Comparison of ENCODE assay signal across 30 mouse cellular contexts in genomic region chr16:18730640-18731039, GRCm38 (mm10). TPM values are rescaled to one million over a fixed set of nuclear protein-coding genes. Genes with fewer than 3 reads are reported as not detected.
DNase-seq lines count a peak whose midpoint lies in the region; ATAC-seq and TF ChIP-seq lines count a peak whose summit lies in the region.
"Had no signal": no experiment of that assay in that cellular context is flagged by ENCODE, and none has a peak within 500 bp of the region (broad histone marks: within the 10 kb centered on the region; RNA-seq: fewer than 3 reads in every experiment).

No protein-coding gene starts in this region.

- TF ChIP-seq CTCF in lung, postnatal 0 days (IDR thresholded peaks at IDR 0.05) = no peak

- no peaks in the 10 kb centered on the region; the same call in 1 of the 2 replicates for H3K27me3 ChIP-seq in limb, embryonic 12.5 days
- no peaks in the 10 kb centered on the region for H3K27me3 ChIP-seq in limb, embryonic 10.5 days (ENCODE audit: low read depth, poor library complexity, severe bottlenecking)
- no peaks in the 10 kb centered on the region for H3K27me3 ChIP-seq in lung, postnatal 0 days (replicated peaks; ENCODE audit: insufficient read depth, low read length)
- no peaks in the 10 kb centered on the region for H3K27me3 ChIP-seq in intestine, embryonic 16.5 days (replicated peaks; ENCODE audit: control insufficient read depth, insufficient read depth, low read length)
- H3K27me3 ChIP-seq: embryonic facial prominence, embryonic 13.5 days; forebrain, embryonic 13.5 days; heart, embryonic 12.5 days; heart, embryonic 15.5 days had no signal

- 0 out of 2 replicates have a peak overlapping the region, but pooled peaks have one; percentile 4 for H3K27ac ChIP-seq in limb, embryonic 12.5 days
- no peak overlapping the region for H3K27ac ChIP-seq in limb, embryonic 10.5 days
- H3K27ac ChIP-seq in lung, postnatal 0 days (ENCODE audit: low read length) = peak overlapping the region; percentile 43; the same call in 1 of the 2 replicates
- no peak overlapping the region for H3K27ac ChIP-seq in intestine, embryonic 16.5 days (ENCODE audit: low read length)
- H3K27ac ChIP-seq: embryonic facial prominence, embryonic 13.5 days; forebrain, embryonic 10.5 days; forebrain, embryonic 13.5 days; heart, embryonic 15.5 days; hindbrain, embryonic 10.5 days; hindbrain, embryonic 14.5 days; hindbrain, postnatal 0 days had no signal

- intact Hi-C loops in left cerebral cortex, postnatal 36 days (cut with DNase I) = loop anchor here (5.0 kb wide), 1 partner anchor 47 kb away; the partner anchor contains the start of gene Cldn5

- DNase-seq in limb, embryonic 10.5 days (ENCODE audit: low spot score) = no peak
- peak; percentile 34 for DNase-seq in lung, postnatal 0 days (ENCODE audit: low spot score)
- no peak for DNase-seq in lung, postnatal 25 days (ENCODE audit: low spot score)
- DNase-seq in left cerebral cortex, postnatal 36 days (ENCODE audit: low spot score in 2 of 2) = no peak
- no peak for DNase-seq in adrenal gland, postnatal 10 days
- DNase-seq: adrenal gland, adult 8-10 months; adrenal gland, postnatal 36 days; cerebellum, adult 18-20 months; cerebellum, adult 9-10 months; cerebellum, postnatal 14 days; gastrocnemius, postnatal 10 days; gastrocnemius, postnatal 36 days; heart, postnatal 10 days; heart, postnatal 36 days had no signal

- H3K9ac ChIP-seq in limb, embryonic 12.5 days (replicated peaks) = no peak overlapping the region
- no peak overlapping the region for H3K9ac ChIP-seq in lung, postnatal 0 days (replicated peaks; ENCODE audit: low read depth)
- H3K9ac ChIP-seq in intestine, embryonic 16.5 days (ENCODE audit: low read depth, low read length) = no peak overlapping the region
- H3K9ac ChIP-seq: embryonic facial prominence, embryonic 13.5 days; forebrain, embryonic 13.5 days; heart, embryonic 12.5 days; heart, embryonic 15.5 days; hindbrain, embryonic 14.5 days had no signal

- no peak for ATAC-seq in limb, embryonic 12.5 days (ENCODE audit: insufficient number of reproducible peaks, insufficient read depth, low FRiP score, low TSS enrichment, low read depth)
- ATAC-seq in lung, postnatal 0 days = no peak
- ATAC-seq in intestine, embryonic 16.5 days = peak; percentile 86
- ATAC-seq: activated CD4-positive, CD25-positive, alpha-beta regulatory T cell, adult 4 months; CD4-positive, CD25-positive, alpha-beta regulatory T cell, adult 4 months; forebrain, embryonic 13.5 days; forebrain, embryonic 16.5 days; hindbrain, postnatal 0 days; inflammation-experienced regulatory T-cells, adult 6 months had no signal

- 68% methylated on average over 3 of the region's 3 CpGs for WGBS in limb, embryonic 12.5 days
- WGBS in limb, embryonic 10.5 days = 86% methylated on average over 3 of the region's 3 CpGs
- WGBS in lung, postnatal 0 days = 35% methylated on average over 3 of the region's 3 CpGs
- WGBS in intestine, embryonic 16.5 days = 49% methylated on average over 3 of the region's 3 CpGs

- no peak for TF ChIP-seq EP300 in lung, postnatal 0 days (IDR thresholded peaks at IDR 0.05)

- no peak overlapping the region for H3K4me2 ChIP-seq in limb, embryonic 12.5 days
- no peak overlapping the region for H3K4me2 ChIP-seq in lung, postnatal 0 days (replicated peaks; ENCODE audit: low read depth, low read length)
- no peak overlapping the region for H3K4me2 ChIP-seq in intestine, embryonic 16.5 days (ENCODE audit: low read depth, low read length)
- H3K4me2 ChIP-seq: embryonic facial prominence, embryonic 13.5 days; forebrain, embryonic 13.5 days; heart, embryonic 12.5 days; heart, embryonic 15.5 days; hindbrain, embryonic 14.5 days had no signal

- H3K9me3 ChIP-seq in limb, embryonic 12.5 days = no peaks in the 10 kb centered on the region
- H3K9me3 ChIP-seq in limb, embryonic 10.5 days (replicated peaks) = no peaks in the 10 kb centered on the region
- no peaks in the 10 kb centered on the region for H3K9me3 ChIP-seq in lung, postnatal 0 days (ENCODE audit: low read length)
- no peaks in the 10 kb centered on the region for H3K9me3 ChIP-seq in intestine, embryonic 16.5 days (ENCODE audit: control insufficient read depth, low read length)
- H3K9me3 ChIP-seq: embryonic facial prominence, embryonic 13.5 days; forebrain, embryonic 10.5 days; forebrain, embryonic 13.5 days; heart, embryonic 12.5 days; heart, embryonic 15.5 days; hindbrain, embryonic 10.5 days had no signal

- 0 out of 2 replicates have a peak, but pooled peaks cover 2% of the 10 kb centered on the region for H3K4me1 ChIP-seq in limb, embryonic 12.5 days (replicated peaks)
- H3K4me1 ChIP-seq in limb, embryonic 10.5 days = peaks cover 8% of the 10 kb centered on the region
- peaks cover 4% of the 10 kb centered on the region; the same call in 1 of the 2 replicates for H3K4me1 ChIP-seq in lung, postnatal 0 days (ENCODE audit: insufficient read depth, low read depth, low read length)
- no peaks in the 10 kb centered on the region for H3K4me1 ChIP-seq in intestine, embryonic 16.5 days (ENCODE audit: control insufficient read depth, insufficient read depth, low read length)
- H3K4me1 ChIP-seq: embryonic facial prominence, embryonic 13.5 days; forebrain, embryonic 13.5 days; hindbrain, embryonic 10.5 days had no signal

- H3K4me3 ChIP-seq in limb, embryonic 12.5 days (replicated peaks) = no peak overlapping the region
- no peak overlapping the region for H3K4me3 ChIP-seq in limb, embryonic 10.5 days
- no peak overlapping the region for H3K4me3 ChIP-seq in lung, postnatal 0 days (ENCODE audit: low read depth, low read length)
- no peak overlapping the region for H3K4me3 ChIP-seq in intestine, embryonic 16.5 days (ENCODE audit: low read length)
- H3K4me3 ChIP-seq: embryonic facial prominence, embryonic 13.5 days; forebrain, embryonic 10.5 days; forebrain, embryonic 13.5 days; heart, embryonic 12.5 days; heart, embryonic 15.5 days; hindbrain, embryonic 10.5 days had no signal

- no peaks in the 10 kb centered on the region for H3K36me3 ChIP-seq in limb, embryonic 12.5 days
- H3K36me3 ChIP-seq in limb, embryonic 10.5 days = no peaks in the 10 kb centered on the region
- no peaks in the 10 kb centered on the region for H3K36me3 ChIP-seq in lung, postnatal 0 days (ENCODE audit: insufficient read depth, low read length)
- no peaks in the 10 kb centered on the region for H3K36me3 ChIP-seq in intestine, embryonic 16.5 days (ENCODE audit: control insufficient read depth, insufficient read depth, low read length)
- H3K36me3 ChIP-seq: embryonic facial prominence, embryonic 13.5 days; forebrain, embryonic 10.5 days; heart, embryonic 12.5 days; heart, embryonic 15.5 days; hindbrain, embryonic 10.5 days had no signal

RNA-seq across cellular contexts. Expression of gene Cldn5, which starts 46.0 kb away (rescaled TPM):
- polyA plus RNA-seq in limb, embryonic 12.5 days (2016; fragmentation: Nextera tagmentation; extraction: Ambion mirVana) = 15.3 and 19.4 TPM in 2 replicates
- 18.7 and 21.4 TPM in 2 replicates for polyA plus RNA-seq in limb, embryonic 10.5 days (2016; fragmentation: Nextera tagmentation; extraction: Ambion mirVana)
- polyA plus RNA-seq in lung, postnatal 0 days (2015; fragmentation: Nextera tagmentation; extraction: Ambion mirVana) = 400 and 432 TPM in 2 replicates
- 26.0 and 27.2 TPM in 2 replicates for polyA plus RNA-seq in intestine, embryonic 16.5 days (2015; fragmentation: Nextera tagmentation; extraction: Ambion mirVana)
- total RNA-seq in left cerebral cortex, postnatal 36 days (2021) = 10 to 100 TPM; 48.3 to 60.6 TPM
- total RNA-seq in adrenal gland, postnatal 10 days (2021) = 100 to 1,000 TPM in 1 of 2 experiments, 10 to 100 TPM in 1; 98.7 to 118 TPM
- total RNA-seq: common myeloid progenitor, adult 5-6 weeks; granulocyte monocyte progenitor cell, adult 5-6 weeks had no signal
- polyA plus RNA-seq: activated CD4-positive, CD25-positive, alpha-beta regulatory T cell, adult 4 months; CD4-positive, CD25-positive, alpha-beta regulatory T cell, adult 4 months; inflammation-experienced regulatory T-cells, adult 6 months had no signal

Comparison
In these comparisons a context has a peak if more than half of its experiments do, and no peak if none do; other contexts are left out.
1. H3K27ac ChIP-seq: peak in limb, embryonic 12.5 days (single experiment) and lung, postnatal 0 days (single experiment); none in limb, embryonic 10.5 days (single experiment) and intestine, embryonic 16.5 days (single experiment).
2. RNA of gene Cldn5, which starts 46.0 kb away (polyA plus RNA-seq): 400 to 432 TPM in lung, postnatal 0 days; 26.0 to 27.2 TPM in intestine, embryonic 16.5 days, 18.7 to 21.4 TPM in limb, embryonic 10.5 days and 15.3 to 19.4 TPM in limb, embryonic 12.5 days; every median in the first group is over 10 times any median in the second.